Mouse (Mus musculus): ENCODE results near the gene Ric8a.

DNA sequence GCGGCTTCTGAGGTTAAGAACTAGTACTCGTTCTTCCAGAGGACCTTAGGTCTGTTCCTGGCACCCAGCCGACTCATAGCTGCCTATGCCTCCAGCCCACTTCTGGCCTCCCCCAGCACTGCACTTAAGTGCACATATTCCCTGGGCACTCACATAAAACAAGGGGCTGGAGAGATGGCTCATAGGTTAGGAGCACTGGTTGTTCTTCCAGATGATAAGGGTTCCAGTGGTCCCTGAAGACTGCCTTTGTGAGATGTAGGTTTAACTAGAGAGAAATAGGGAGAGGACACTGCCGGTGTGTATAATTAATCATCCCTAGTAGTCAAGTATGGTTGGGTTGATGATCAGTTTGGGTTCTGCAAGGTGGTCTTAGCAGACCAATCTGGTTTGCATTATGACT, 34.0 kb upstream of the Ric8a start:
- TF ChIP-seq CTCF (IDR thresholded peaks at IDR 0.05; ENCODE audit: borderline replicate concordance, extremely low read depth, insufficient read depth, insufficient read length): no peak
- TF ChIP-seq POLR2A (IDR thresholded peaks at IDR 0.05; ENCODE audit: borderline replicate concordance, extremely low read depth, insufficient read depth, insufficient read length, poor library complexity, severe bottlenecking): no peak
